Mouse (Mus musculus): ENCODE data around the gene Tmpo.
"Not testable (repeated sequence)": the region's sequence is repeated elsewhere in the genome, so short reads cannot be mapped to it uniquely, and the experiment has no call there.

Gene Tmpo

GRCm38 (mm10) chr10:91185721-91186120 lies 4.6 kb upstream of the Tmpo start:
- no peak for DNase-seq (ENCODE audit: low spot score)

DNA sequence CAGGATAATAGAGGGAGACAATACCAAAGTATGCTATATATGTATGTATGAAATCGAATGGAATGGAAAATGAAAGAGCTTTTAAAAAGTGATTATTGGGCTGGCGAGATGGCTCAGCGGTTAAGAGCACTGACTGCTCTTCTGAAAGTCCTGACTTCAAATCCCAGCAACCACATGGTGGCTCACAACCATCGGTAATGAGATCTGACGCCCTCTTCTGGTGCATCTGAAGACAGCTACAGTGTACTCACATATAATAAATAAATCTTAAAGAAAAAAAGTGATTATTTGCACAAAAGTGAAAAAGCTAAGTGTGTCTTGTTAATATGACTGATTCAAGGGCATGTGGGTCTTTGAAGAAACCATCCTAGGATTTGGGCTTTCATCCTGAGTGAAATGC lies 3.8 kb upstream of the Tmpo start:
- DNase-seq (ENCODE audit: low spot score): not testable (repeated sequence)

GRCm38 (mm10) chr10:91183316-91183715 lies 2.2 kb upstream of the Tmpo start:
- no peak for DNase-seq (ENCODE audit: low spot score)

- peak; percentile 79 for DNase-seq (ENCODE audit: low spot score)
These were observed 1.3 kb upstream of the Tmpo start for GRCm38 (mm10) chr10:91182291-91182990.

DNA sequence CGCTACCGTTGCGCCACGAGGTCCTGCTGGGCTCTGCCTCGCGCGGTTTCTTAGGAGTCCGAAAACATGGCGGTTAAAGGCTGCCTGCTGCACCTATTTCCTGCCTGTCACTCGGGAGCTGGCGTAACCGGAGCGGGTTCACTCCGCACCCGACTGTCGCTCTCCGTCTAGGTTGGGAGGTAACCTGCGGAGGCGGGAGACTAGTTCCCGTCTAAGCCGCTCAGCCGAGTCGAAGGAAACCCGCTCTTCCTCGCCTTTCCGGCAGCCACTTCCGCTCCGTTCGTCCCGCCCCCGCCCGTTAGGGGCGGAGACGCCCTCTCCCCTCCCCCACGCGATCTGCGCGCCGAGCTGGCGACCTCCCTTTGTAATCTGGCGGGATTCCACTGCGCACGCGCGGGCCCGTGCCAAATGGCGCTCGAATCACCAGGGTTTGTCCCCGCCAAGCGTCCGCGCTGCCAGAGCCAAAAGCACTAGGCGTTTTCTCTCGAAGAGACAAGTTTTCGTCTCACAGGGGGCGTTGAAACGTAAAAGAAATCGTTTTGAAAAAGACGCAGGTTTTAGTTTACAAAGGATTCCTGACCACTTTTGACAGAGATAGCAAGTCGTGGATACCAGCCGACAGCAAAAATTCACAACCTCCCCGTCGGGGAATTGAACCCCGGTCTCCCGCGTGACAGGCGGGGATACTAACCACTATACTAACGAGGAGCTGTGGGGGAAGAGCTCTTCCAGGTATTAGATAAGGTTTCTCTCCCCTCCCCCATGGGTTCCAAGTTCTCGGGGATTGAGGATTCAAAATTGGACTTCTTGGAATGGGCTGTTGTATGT lies 560 bp upstream of the Tmpo start:
- DNase-seq (ENCODE audit: low spot score): peak; percentile 97

- peak; percentile 47 for DNase-seq (ENCODE audit: low spot score)
These were observed 814 bp downstream of the Tmpo start for GRCm38 (mm10) chr10:91180301-91180700.

DNA sequence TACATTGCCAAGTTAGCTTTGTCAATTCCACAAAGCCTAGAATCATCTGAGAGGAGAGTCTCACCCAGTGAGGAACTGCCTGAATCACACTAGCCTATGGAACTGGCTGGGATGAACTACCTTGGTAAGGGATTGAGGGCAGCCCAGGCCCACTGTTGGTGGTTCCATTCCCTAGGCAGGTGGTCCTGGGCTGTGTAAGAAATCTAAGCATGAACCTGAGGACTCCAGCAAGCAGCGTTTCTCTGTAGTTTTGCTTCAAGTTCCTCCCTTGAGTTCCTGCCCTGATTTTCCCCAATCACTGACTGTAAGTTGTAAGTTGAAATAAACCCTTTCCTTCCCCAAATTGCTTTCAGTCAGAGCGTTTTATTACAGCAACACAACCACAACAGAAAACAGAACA lies 1.3 kb downstream of the Tmpo start:
- DNase-seq (ENCODE audit: low spot score): no peak

GRCm38 (mm10) chr10:91177201-91177600 lies 3.9 kb downstream of the Tmpo start:
- no peak for DNase-seq (ENCODE audit: low spot score)

DNA sequence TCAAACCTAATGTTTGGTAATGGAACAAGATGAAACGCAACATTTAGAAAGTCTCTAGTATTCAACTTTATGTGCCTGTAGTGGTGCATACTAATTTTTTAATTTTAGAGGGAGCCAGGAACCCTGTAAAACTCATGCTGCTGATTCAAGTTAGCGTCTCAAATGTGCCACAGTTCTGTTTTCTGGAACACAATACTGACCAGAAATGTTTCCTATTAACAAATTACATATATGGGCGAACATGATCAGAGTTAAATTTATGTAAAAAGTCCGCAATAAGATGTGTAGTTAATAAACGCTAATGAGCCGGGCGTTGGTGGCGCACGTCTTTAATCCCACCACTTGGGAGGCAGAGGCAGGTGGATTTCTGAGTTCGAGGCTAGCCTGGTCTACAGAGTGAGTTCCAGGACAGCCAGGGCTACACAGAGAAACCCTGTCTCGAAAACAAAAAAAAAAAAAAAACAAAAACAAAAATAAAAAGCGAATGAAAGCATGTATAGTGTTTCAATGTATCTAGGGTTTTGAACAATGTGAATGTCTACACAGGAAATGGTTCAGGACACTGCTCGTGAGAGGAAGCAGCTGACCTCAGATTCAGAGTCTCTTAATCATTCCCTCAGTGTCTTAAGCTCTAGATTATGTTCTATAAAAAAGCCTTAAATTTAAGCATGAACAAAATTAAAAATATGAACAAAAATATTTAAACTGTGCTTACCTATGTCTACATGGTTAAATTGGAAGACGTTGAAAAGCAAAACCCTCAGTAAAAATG lies 8.6 kb downstream of the Tmpo start:
- DNase-seq (ENCODE audit: low spot score): no peak

DNA sequence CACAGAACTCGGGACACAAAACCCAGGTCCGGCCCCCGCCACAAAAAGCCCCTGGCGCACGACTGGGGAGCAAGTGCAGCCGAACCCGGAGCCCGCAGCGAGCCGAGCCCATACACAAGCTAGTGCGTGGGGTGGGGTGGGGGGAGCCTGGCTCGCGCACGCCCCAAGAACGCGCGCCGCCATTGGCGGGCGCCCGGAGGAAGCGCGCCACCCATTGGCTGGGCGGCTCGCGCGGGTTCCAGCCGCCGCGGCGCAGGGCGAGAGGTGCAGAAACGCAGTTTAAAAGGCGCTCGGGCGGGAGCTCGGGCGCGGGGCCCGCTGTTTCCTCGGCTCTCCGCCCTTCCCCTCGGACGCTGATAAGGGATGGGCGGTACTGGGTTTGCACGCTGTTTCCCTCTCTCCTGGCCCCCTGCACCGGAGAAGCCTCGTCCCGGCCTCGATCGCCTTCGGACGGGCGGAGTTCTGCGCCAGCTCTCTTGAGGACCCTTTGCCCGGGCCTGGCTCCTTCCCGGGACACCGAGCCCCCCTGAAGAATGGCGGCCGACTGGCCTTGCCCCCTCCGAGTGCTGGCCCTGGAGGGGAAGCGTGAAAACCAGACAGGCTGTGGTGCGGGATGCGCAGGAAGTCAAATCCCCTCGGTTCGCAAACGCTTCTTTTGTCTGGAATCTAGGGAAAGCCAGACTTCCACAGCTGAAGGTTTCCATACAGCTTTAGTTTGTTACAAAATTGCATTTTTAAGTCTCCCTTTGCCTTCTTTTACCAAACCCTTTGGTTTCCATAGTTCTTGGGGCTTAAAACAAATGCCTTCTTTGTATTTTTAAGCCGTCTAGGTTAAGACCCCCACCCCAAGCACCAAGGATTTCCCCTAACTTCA lies 9.4 kb downstream of the Tmpo start:
- DNase-seq (ENCODE audit: low spot score): peak; percentile 89

- DNase-seq (ENCODE audit: low spot score): peak; percentile 61
These were observed 10.1 kb downstream of the Tmpo start for GRCm38 (mm10) chr10:91171041-91171440.

DNA sequence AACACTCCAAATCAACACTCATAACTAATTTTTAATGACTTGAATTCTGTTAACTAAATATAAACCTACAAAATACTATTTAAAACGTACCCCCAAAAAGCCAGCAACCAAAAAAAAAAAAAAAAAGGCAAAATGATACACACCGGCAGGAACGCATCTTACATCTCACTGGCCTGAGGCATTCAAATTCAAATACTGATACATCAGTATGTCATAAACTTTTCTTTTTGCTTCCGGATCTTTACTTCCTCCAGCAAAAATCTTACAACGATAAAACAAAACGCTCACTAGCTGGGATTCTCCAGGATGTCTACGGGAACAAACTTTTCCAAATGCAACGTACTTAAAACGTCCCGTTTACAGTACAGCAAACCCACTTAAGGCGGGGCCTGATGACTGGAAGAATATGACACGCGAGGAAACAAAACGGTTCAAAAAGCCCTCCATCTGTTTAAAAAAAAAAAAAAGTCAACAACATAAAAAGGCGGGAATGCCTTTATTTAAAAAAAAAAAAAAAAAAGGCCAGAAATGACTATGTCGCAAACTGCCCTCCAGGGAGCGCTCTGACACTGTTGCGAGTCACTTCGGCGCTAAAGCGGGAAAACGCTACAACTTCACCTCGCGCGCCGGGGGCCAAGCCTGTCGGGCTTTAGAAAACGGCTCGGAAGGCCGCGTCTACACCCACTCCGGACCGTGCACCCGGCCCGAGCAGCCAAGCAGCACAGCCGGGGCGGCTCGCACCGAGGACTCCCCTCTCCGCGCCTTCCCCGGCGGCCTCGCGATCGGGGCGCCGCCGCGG lies 10.8 kb downstream of the Tmpo start:
- peak; percentile 95 for DNase-seq (ENCODE audit: low spot score)

DNA sequence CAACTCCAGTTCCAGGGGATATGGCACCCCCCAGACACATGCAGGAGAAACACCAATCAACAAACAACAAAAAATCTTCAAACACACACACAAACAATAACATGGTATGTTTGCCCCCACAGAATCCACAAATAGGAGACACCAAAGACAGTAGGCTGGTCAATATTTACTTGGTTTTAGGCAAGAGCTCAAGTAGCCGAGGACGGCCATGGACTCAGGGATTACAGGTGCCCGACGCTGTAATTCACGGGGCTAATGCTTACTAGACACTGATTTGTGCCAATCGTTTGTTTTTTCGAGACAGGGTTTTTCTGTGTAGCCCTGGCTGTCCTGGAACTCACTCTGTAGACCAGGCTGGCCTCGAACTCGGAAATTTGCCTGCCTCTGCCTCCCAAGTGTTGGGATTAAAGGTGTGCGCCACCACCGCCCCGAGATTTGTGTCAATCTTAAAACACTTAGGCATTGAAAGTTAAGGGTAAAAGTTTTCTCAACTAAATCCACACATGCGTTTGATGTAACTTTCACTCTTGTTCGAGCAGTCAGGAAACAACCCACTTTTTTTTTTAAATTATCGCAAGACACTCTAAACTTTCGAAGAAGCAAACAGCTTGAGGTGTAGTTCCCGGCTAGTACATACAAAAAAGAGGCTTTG lies 11.6 kb downstream of the Tmpo start:
- no peak for DNase-seq (ENCODE audit: low spot score)

DNA sequence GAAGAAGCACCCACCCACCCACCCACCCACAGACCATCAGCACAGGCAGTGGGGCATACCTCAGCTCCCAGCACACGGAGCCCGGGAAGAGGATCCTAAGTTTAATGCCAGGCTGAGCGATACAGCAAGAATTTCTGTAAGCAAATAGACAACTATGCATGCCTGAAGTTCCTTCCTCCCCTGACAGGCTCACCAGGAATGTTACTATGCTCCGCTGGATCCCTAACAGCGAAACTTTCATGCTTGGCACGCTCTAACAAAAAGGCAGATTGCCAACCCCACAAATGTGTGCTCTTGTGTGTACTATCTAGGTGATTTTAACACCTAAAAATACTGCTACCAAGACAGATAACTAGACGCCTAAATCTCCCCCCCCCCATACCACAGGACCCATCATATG lies 13.8 kb downstream of the Tmpo start:
- no peak for DNase-seq (ENCODE audit: low spot score)

- DNase-seq (ENCODE audit: low spot score): peak; percentile 60
These were observed 14.2 kb downstream of the Tmpo start for GRCm38 (mm10) chr10:91166890-91167289.

GRCm38 (mm10) chr10:91165850-91166249 lies 15.3 kb downstream of the Tmpo start:
- DNase-seq (ENCODE audit: low spot score): no peak

- no peak for DNase-seq (ENCODE audit: low spot score)
These were observed 16.6 kb downstream of the Tmpo start for GRCm38 (mm10) chr10:91164491-91164890.

- DNase-seq (ENCODE audit: low spot score): no peak
These were observed 18.5 kb downstream of the Tmpo start for GRCm38 (mm10) chr10:91162511-91163163.

GRCm38 (mm10) chr10:91162077-91162476 lies 19.0 kb downstream of the Tmpo start:
- DNase-seq (ENCODE audit: low spot score): no peak

GRCm38 (mm10) chr10:91161006-91161405 lies 20.1 kb downstream of the Tmpo start:
- no peak for DNase-seq (ENCODE audit: low spot score)
